Mouse (Mus musculus): Measurements from ENCODE around the gene Pgbd5.

Pgbd5 gene

DNA sequence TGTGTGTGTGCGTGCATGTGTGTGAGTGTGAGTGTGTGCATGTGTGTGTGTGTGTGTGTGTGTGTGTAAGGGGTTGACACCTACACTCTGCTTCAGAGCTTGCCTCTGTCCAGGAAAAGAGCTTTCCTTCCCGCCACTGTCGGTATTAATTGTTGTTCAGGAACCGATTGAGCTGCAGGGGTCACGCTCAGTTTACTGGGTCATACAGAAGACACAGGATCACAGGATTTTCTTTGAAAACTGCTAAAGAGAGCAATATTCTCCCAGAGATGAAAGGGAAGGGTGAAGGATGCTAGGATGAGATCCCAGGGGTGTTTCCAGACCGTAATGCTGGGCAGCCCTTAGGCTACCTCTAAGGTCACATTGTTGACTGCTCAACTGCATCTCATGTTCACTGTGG lies at the start of gene Pgbd5:
Gene Pgbd5, minus strand, starts transcription at position 101 of the 400 bp plus-strand sequence.
- no peak for DNase-seq

DNA sequence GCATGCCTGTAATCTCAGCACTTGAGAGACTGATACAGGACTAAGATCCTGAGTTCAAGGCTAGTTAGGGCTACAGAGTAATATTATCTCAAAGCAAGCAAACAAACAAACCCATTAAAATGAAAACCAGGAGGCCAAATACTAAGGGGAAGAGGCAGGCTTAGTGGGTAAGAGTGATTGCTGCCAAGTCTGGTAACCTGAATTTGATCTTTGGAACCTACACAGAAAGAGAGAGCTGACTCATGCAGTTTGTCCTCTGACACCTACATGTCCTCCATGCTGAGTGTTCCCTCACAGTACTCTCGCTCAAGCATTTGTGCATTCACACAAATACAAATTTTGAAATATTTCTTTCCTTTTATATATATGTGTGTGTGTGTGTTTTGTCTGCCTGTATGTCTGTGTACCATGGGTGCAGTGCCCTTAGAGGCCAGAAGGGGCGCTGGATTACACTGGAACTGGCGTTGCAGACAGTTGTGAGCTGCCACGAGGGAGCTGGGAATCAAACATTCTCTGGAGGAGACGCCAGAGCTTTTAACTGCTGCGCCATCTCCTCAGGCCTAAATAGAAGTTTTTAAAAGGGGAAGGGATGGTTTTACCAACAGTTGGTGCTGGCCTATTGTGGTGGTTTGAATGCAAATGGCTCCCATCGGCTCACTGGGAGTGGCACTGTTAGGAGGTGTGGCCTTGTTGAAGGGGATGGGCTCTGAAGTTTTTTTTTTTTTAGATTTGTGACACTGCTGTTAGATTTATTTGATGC lies 44.1 kb upstream of the Pgbd5 start:
- no peak for DNase-seq

DNA sequence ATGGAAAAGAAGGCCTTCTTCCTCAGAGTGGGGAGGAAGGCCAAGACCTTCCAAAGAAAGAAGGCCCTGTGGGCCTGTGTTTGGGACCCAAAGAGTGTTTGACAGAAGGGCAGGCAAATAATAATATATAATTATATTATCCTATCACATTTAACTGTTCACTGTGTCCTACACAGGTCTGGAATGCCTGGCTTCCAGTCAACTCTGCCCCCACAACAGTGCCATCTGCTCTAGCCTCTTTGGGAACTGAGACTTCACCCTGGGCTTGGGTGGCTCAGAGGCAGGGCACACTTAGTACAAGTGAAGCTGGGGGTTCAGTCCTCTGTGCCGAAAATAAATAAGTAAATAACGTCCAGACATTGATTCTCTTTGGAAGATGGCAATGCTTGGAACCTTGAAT lies 43.3 kb upstream of the Pgbd5 start:
- peak in 1 of 2 experiments; percentile 40 for DNase-seq

DNA sequence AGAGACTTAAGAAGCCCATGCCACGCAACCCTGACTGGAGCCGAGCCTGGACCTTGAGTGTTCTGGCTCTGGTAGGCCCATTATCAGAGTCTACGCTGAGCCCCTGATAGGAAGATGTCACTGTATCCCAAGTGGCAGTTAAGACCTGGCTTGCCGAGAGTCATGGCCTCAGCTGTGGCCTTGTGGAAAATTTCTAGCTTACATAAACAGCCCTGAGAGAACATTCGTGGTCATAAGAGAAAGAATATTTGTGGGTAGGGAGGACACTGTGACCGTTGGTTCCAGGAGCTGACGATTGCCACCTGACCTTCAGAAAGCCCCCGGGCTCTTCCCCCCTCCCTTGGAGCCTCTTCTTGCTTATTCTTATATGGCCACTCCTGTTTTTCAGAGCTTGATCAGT lies 40.9 kb upstream of the Pgbd5 start:
- no peak for DNase-seq

DNA sequence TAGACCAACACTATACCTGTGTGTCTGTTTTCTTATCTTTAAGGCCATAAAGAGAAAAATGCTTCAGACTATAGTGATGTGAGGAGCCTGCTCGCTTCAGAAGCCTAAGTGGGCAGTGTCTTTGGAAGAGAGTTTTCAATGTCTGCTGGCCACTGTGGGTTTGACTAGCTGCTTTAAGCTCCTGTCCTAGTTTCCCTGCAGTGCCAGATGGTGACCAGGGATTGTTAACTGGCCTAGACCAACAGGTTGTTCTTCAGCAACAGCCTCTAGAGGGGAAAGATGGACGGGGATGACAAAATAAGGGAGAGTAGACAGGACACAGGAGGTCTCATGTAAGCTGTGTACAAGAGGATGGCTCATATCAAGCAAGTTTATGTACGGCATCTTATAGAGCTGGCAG lies 39.8 kb upstream of the Pgbd5 start:
- no peak for DNase-seq

DNA sequence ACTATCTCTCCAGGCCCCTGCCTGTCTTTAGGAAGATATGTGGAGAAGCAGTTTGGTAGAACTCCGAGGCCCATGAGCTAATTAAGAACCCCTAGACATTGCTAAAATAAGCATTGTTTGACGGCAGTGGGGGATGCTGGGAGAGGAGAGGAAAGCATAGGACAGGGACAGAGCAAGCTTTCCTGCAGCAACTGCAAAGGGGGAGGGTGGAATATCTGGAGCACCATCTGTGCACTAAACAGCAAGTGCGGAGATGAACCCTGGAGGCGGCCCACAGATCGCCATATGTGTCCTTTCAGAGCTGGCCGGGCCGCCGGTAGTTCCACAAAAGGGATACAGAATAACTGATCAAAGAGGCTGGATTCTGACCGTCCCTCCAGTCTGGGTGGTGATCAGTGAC lies 37.2 kb upstream of the Pgbd5 start:
- DNase-seq = peak; percentile 68 to 75

DNA sequence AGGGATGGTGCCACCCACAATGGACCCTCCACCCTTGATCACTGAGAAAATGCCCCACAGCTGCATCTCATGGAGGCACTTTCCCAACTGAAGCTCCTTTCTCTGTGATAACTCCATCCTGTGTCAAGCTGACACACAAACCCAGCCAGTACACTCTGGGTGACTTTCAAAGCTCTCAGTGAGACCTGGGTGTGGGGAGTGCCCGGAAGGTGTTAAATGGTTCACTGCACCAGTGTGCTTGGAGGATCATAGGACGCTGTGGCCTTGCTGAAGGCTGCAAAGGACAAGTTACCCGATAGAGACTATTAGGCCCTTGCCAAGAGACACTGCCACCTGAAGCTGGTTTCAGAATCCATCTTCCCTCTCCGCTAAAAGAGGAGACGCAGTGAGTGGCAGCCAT lies 36.2 kb upstream of the Pgbd5 start:
- DNase-seq = no peak

DNA sequence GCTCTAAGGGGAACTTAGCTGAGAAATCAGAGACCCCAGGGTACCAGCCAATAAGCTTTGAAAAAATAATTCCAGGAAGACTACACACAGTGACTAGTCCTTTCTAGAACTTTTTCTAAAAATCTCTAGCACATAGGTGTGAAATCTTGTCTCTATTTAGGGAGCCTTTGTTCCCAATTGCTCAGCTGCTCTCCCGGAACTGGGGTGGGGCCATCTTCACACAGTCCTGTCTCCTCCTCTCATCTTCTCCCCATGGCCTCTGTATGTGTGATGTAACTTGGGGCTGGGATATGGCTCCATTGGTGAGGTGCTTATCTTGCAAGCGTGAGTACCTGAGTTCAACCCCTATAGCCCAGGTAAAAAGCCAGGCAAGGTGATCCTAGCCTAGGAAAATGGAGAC lies 25.2 kb upstream of the Pgbd5 start:
- DNase-seq = no peak

DNA sequence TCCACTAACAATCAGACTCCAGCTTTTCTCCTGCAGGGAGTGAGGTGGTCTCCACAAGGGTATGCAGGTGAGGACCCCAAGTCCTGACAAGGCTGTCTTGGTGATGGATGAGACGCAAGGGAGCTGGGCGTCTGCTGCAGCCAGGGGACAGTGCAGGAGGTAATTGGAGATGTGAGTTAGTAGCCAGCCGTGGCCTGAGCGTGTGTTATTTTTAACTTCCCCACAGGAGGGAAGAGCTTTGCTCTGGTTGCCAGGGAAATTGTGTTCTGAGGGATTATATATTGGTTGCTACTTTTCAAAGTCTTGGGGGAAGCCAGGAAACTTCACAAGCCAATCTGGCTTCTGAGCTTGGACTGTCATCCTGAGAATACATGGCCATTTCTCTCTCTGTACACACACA lies 23.7 kb upstream of the Pgbd5 start:
- peak in 1 of 2 experiments; percentile 32 for DNase-seq

DNA sequence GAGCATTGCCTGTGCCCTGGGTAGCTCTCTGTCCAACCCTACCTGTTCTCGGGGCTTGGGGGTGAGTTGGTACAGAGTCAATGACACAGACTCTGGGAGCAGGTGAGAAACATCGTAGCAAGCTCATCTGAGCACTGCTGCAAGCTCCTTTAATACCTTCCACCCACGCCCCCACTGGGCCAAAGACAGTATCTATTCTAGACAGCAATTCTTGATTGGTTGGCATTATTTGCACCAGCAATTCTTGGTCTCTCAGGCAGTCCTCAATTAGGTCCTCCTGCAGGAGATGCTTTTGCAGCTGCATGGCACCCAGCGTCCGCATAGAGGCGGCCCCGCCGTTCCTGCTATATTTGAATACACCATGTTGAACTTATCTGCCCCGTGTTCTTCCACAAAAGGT lies 22.7 kb upstream of the Pgbd5 start:
- peak in 1 of 2 experiments; percentile 17 for DNase-seq

DNA sequence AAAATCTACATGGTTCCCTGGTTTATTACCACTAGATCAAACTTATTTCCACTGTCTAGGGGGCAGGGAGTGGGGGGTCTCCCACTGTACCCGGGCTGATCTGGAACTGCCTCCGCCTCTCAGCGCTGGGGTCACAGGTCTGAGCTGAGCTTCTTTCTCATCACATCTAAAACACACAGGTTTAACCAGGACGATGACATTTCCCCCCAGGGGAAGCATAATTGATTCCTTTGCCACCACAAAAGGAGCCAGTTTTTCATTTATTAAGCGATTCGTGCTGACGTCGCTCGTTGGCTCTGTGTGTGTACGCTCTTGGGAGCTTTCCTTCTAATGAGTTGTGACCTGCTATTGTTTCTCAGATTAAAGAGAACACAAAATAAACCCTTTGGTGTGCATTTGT lies 21.6 kb upstream of the Pgbd5 start:
- DNase-seq = peak; percentile 36 to 43

DNA sequence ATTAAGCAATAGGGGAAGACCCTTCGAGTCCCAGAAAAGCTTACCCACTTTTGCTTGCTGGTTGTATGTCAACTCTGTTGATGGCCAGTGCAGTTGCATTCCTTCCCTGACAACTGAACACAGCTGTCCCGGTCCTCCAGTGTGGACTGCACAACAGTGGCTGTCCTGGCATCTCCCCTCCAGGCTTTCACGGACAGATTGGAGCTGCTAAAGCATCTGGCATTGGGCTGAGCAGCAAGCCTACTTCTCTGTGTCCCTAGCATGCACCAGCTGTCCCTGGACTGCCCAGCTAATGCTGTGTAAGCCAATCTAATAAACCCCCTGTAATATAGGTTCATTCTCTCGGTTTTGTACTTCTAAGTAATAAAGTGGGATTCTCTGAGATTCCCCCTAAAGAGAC lies 21.2 kb upstream of the Pgbd5 start:
- DNase-seq = peak; percentile 56 to 70

DNA sequence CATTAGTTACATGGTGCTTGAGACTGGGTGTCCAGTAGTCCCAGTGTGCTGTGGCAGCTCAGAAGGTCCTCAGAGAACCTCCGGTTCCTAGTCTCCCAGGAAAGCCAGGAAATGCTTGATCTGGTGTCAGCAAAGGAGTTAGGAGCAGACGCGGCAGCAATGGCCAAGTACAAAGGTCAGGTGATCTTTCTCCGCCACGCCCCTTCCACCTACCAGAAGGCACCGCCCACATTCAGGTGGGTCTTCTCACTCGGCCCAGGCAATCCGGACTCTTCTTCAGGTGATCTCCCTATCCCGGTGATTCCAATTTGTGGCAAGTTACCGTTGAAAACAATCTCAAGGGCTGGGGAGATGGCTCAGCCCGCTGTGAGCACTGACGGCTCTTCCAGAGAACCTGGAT lies 20.2 kb upstream of the Pgbd5 start:
- DNase-seq = no peak

DNA sequence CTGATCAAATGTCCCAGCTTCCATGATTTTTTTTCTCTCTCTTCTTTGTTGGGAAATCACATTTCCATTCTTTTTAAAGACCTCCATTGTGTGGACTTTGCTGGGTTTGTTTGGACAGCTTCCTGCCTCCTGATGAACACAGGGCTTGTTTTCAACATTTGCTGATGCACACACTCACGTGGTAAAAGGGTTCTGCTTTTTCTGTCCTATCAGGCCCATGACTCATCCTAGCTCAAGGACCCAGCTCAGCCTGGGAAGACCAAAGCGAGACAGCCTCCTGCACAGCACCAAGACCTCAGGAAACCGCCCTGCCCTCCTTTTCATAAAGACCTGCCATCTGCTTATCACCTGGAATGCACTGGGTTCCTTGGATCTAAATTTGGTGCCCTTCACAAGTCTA lies 15.9 kb upstream of the Pgbd5 start:
- DNase-seq = no peak

DNA sequence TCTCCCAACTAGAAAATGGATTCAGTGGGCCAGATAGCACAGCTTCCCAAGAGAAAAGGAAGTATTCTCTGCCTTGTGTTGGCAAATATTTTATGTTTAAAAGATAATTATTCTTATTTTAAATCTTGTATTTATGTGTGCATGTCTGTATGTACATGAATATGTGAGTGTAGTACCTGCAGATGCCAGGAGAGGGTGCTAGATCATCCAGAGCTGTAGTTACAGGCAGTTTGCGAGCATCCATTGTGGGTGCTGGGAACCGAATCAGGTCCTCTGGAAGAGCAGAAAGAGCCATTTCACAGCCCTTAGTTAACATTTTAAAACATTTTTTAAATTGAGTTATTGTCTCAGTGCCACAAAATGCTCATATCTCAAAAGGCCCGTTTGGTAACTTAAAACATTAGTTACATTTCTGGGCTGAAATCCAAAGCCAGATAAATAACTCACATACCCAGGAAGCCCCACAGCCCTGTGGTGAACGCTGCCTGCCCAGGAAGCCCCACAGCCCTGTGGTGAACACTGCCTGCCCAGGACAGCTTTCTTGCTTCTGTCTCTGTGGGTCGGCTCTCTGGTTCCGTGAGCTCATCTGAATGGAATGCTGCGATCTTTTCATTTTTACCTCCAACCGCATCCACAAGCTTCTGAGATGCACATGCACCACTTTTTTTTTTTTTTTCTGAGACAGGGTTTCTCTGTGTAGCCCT lies 10.9 kb upstream of the Pgbd5 start:
- peak; percentile 28 to 56 for DNase-seq

DNA sequence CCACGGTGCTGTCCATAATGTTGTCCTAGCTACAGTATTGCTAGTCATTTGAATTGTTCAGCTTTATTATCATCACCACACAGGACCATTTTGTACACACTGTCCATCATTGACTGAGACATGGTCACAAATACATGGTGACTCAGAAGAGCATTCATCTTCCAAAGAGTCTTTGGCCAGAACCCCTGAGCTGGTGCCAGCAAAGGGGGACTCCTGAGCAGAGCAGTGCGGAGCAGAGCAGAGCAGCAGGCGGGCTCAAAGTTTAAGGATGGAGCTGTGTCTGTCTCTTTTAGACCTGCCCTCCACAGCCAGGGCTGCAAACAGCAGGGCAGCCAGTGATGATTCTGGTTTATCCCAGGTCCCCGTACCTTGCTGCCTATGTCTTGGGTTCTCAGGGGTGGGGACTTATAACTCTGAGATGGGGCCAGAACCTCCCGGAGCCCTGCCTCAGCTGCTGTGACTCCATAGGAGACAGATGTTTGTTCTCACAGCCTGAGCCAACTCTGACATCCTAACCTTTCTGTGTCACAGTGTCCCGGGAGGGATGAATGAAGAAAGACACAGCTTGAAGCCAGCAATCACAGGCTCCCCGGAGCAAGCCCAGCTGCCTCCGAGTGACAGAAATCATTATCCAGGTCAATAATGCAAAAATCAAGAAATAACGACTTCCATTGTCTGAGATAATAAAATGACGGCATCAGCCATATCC lies 9.7 kb upstream of the Pgbd5 start:
- peak; percentile 44 to 52 for DNase-seq

DNA sequence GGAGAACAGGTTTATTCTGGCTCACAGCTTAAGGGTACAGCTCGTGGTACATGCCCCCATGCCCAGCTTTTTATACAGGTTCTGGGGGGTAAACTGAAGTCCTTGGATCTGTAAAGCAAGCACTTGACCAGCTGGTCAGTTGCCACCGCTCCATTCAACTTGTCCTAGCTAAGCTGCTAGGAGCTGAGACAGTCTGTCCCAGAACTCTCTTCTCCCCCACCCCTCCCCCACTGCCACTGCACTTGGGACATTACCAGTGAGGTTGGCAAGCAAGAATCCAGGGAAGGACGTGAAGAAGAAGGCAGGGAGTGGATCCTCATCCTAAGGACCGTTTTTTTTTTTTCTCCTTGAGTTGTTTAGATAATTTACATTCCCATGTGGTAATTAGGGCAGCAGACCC lies 2.7 kb downstream of the Pgbd5 start:
- DNase-seq = peak; percentile 53 to 57

DNA sequence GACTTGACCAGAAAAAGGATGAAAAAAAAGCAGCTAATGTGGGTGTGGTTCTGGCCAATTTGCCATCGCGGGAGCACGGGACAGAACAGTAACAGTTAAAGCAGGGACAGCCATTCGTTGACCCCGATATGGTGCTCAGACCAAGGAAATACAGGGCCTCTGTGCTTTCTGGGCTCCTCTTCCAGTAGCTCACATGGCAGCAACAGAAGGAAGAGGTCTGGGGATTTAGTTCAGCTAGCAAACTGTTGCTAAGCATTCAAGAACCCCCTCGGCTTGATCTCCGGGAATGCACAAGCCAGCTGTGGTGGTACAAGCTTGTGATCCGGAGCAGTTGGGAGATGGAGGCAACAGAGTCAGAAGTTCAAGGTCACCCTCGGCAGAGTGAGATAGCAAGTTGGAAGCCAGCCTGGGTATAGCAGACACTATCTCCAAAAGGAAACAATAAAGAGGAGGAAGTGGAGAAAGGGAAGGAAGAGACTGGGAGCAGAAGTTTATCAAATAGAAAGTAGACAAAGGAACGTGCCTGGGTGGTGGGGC lies 3.7 kb downstream of the Pgbd5 start:
- DNase-seq = no peak

DNA sequence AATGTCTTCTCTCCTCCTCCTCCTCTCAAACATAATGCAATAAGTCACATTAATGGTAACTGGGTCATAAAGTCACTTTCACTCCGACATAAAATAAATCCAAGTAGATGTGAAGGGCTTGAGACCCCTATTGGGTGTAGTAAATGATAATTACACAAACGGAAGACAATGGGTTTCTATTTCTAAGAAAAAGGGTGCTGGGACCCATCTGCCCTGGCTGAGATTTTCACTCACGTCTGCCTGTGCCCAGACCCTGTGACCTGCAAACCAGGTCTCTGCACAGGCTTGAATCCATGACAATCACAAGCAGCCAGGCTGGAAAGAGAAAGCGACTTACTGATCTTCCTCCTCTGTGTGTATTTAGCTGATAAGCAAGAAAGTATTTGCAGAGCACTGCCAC lies 4.3 kb downstream of the Pgbd5 start:
- DNase-seq = no peak

DNA sequence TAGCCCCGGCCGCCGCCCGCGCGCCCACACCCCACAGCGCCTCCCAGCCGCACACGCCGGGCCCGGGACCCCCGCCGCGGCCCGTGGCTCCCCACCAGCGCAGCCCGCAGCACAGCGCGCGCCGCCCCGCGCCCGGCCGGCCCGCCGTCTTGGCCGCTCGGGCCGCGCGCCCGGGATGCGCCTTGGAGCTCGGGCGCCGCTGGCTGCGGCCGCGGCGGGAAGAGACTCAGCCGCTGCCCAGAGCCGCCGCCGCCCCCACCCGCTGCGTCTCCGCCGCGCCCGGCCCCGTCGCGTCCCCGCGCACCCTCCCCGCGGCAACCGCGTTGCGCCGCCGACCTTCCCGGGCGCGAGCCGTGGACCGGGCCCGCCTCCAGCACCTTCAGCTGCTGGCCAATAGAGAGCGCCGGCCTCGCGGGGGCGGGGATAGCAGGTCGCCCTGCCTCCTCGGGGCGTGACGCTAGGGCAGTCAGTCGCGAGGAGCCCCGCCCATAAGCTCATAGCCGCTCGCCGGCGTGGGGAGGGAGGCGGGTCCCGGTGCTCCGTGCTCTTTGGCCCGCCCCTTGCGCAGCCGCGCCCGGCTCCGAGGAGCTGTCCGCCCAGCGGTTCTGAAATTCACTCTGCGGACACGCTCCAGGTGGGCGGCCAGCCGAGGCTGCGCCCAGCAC lies 5.2 kb downstream of the Pgbd5 start:
- DNase-seq = peak; percentile 99

DNA sequence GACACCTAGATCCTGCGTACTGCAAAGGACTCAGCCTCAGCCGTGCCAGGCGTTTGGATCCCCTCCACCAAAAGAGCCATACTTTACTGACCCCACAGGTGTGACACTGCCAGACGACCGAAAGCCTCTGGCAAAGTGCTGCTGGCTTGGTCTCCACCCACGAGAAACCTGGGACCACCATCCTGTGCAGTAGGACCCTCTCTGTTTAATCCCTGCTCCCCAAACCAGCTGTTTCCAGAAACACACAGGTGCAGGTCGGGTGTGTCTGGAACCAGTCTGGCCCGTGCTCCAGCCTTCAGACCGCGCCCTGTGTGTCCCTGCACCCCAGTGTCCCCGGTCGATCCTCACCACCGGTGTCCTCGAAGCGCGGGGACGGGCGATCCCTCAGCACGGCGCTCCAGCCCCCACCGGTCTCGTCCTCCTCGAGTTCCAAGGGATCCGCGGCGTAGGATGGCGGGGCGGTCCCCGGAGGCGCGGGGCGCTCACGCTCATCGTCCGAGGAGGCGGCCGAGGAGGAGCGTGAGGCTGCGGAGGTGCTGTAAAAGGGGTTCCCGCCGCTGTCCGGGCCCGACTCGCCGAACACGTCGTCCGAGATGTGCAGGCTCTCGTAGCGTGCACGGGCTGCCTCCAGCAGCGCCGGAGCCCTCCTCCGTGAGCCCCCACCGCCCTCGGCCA lies 5.9 kb downstream of the Pgbd5 start:
- peak; percentile 62 to 68 for DNase-seq

DNA sequence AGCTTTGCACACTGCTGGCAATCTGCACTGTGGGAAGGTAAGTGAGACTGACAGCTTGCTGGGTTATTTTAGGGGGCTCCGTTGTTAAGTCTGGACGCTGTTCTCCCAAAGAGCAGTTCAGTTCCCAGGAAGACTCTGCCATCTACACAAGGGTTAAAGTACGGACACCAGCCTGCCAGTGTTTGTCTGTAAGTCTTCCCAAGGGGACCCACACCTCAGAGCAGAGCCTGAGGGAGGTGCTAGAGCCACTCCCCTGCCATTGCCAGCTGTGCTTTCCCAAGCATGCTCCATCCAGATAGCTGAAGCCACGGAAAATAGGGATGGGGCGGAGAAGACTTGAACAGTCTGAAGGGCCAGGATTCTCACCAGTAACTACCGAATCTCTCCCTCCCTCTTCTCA lies 8.6 kb downstream of the Pgbd5 start:
- DNase-seq = no peak

All from cerebellum, postnatal 10 days (tissue).